20 mouse cellular contexts compared by ENCODE assay signal in genomic region chr10:76110861-76111260, GRCm38 (mm10). TPM values are rescaled to one million over a fixed set of nuclear protein-coding genes. Genes with fewer than 3 reads are reported as not detected.
"Had no signal": no experiment of that assay in that cellular context is flagged by ENCODE, and none has a peak within 500 bp of the region (broad histone marks: within the 10 kb centered on the region; RNA-seq: fewer than 3 reads in every experiment).

Slc5a4b (minus strand) TSS chr10:76110961.

- H3K4me3 ChIP-seq: midbrain, embryonic 10.5 days; midbrain, embryonic 12.5 days; myocyte; neural tube, embryonic 13.5 days; neural tube, embryonic 15.5 days had no signal

- H3K9me3 ChIP-seq: midbrain, embryonic 10.5 days; midbrain, embryonic 12.5 days; neural tube, embryonic 13.5 days; neural tube, embryonic 15.5 days had no signal

- H3K9ac ChIP-seq: lung, embryonic 14.5 days; midbrain, embryonic 12.5 days; neural tube, embryonic 13.5 days; neural tube, embryonic 15.5 days had no signal

- H3K27me3 ChIP-seq: midbrain, embryonic 12.5 days; neural tube, embryonic 13.5 days; neural tube, embryonic 15.5 days had no signal

- H3K27ac ChIP-seq: midbrain, embryonic 10.5 days; midbrain, embryonic 12.5 days; neural tube, embryonic 13.5 days; neural tube, embryonic 15.5 days had no signal

- H3K36me3 ChIP-seq: midbrain, embryonic 10.5 days; midbrain, embryonic 12.5 days; neural tube, embryonic 13.5 days; neural tube, embryonic 15.5 days had no signal

- ATAC-seq: midbrain, embryonic 16.5 days had no signal

- H3K4me1 ChIP-seq: midbrain, embryonic 10.5 days; midbrain, embryonic 12.5 days; neural tube, embryonic 13.5 days; neural tube, embryonic 15.5 days had no signal

- DNase-seq: lung, adult 18-20 months; lung, embryonic 14.5 days; lung, postnatal 10 days; lung, postnatal 4 days; midbrain, embryonic 14.5 days; right cerebral cortex, postnatal 14 days; spleen, adult 18-20 months; thymus, adult 18-20 months; thymus, postnatal 14 days; thymus, postnatal 36 days had no signal

- H3K4me2 ChIP-seq: lung, embryonic 14.5 days; midbrain, embryonic 12.5 days; neural tube, embryonic 13.5 days; neural tube, embryonic 15.5 days had no signal

RNA-seq across cellular contexts. Expression of gene Slc5a4b, which starts in this region (rescaled TPM):
- polyA plus RNA-seq: lung, embryonic 14.5 days; lung, embryonic 16.5 days; midbrain, embryonic 10.5 days; midbrain, embryonic 12.5 days; midbrain, embryonic 14.5 days; midbrain, embryonic 16.5 days; myocyte; neural tube, embryonic 11.5 days; neural tube, embryonic 13.5 days; neural tube, embryonic 15.5 days; stomach, embryonic 14.5 days; thymus, postnatal 0 days had no signal
